Mouse (Mus musculus): Measurements from ENCODE around the gene Ildr2.

Gene Ildr2

GRCm38 (mm10) chr1:166344300-166345077 is 90.5 kb downstream of the Ildr2 start:
- no peak for DNase-seq

GRCm38 (mm10) chr1:166345602-166346001 is 91.7 kb downstream of the Ildr2 start:
- no peak for DNase-seq

- DNase-seq = no peak
Observed at GRCm38 (mm10) chr1:166346906-166347305, 93.0 kb downstream of the Ildr2 start.

- no peak for DNase-seq
Observed at GRCm38 (mm10) chr1:166349341-166349740, 95.4 kb downstream of the Ildr2 start.

- DNase-seq = no peak
Observed at GRCm38 (mm10) chr1:166349751-166350150, 95.8 kb downstream of the Ildr2 start.

- peak; percentile 88 for DNase-seq
Observed at GRCm38 (mm10) chr1:166360157-166360855, 106.4 kb downstream of the Ildr2 start.

GRCm38 (mm10) chr1:166360896-166361295 is 107.0 kb downstream of the Ildr2 start:
- no peak for DNase-seq

GRCm38 (mm10) chr1:166361842-166362241 is 107.9 kb downstream of the Ildr2 start:
- DNase-seq = no peak

GRCm38 (mm10) chr1:166362659-166363058 is 108.7 kb downstream of the Ildr2 start:
- peak; percentile 7 for DNase-seq

GRCm38 (mm10) chr1:166363122-166363521 is 109.2 kb downstream of the Ildr2 start:
- no peak for DNase-seq

Data from lung, postnatal 10 days (tissue).